Mouse (Mus musculus) stomach, embryonic 16.5 days (tissue): ENCODE measurements at regions not wholly inside any gene's neighbourhood (a gene's known extent, or its start where the extent isn't known, plus 50 kb on each side); places are given as distances from the start of the nearest gene placed in this dataset.

Source experiments
- ATAC-seq: fragments of 200-750 bp; cut with Nextera tagmentation; 2 replicates; pipeline ENCODE4 v1.8.0; 2017; ENCODE audit warnings: moderate number of reproducible peaks, moderate TSS enrichment; ENCODE audit not compliant: insufficient read depth, low FRiP score
- H3K27ac ChIP-seq: fragments of 300-500 bp; sonication (generic); 2 replicates; pipeline ENCODE4 v1.5.1; 2014; ENCODE audit warnings: low read length
- H3K27me3 ChIP-seq: fragments of 300-500 bp; sonication (generic); 2 replicates; pipeline ENCODE4 v1.6.1; 2014; ENCODE audit warnings: low read length, control low read depth, mixed read lengths; ENCODE audit not compliant: control insufficient read depth, insufficient read depth
- H3K36me3 ChIP-seq: fragments of 300-500 bp; sonication (generic); 2 replicates; pipeline ENCODE4 v1.6.1; 2014; ENCODE audit warnings: low read length; ENCODE audit not compliant: control insufficient read depth, insufficient read depth
- H3K4me1 ChIP-seq: fragments of 300-500 bp; sonication (generic); 2 replicates; pipeline ENCODE4 v1.6.1; 2014; ENCODE audit warnings: low read length, control low read depth, mixed read lengths; ENCODE audit not compliant: control insufficient read depth, insufficient read depth
- H3K4me2 ChIP-seq: fragments of 300-500 bp; sonication (generic); 2 replicates; pipeline ENCODE4 v1.6.1; 2014; ENCODE audit warnings: low read depth, low read length, mixed read lengths
- H3K4me3 ChIP-seq: fragments of 300-500 bp; sonication (generic); replicated peaks from 2 replicates; pipeline ENCODE4 v1.5.1; 2014; ENCODE audit warnings: mild to moderate bottlenecking, low read length
- H3K9ac ChIP-seq: fragments of 300-500 bp; sonication (generic); 2 replicates; pipeline ENCODE4 v1.6.1; 2014; ENCODE audit warnings: low read length
- H3K9me3 ChIP-seq: fragments of 300-500 bp; sonication (generic); replicated peaks from 2 replicates; pipeline ENCODE4 v1.6.1; 2016; ENCODE audit warnings: low read length, control low read depth; ENCODE audit not compliant: control insufficient read depth
- WGBS: fragments of 180-500 bp; shearing (Covaris S2); extraction: QIAGEN DNeasy Blood & Tissue Kit; methylation state at CpG from one replicate; pipeline ENCODE4 v1.1.7; 2014; 5-methylcytosine and 5-hydroxymethylcytosine counted together

GRCm38 (mm10) chr4:89478646-89479237 is 167.9 kb upstream of the Cdkn2b start:
- no peak overlapping the region for H3K4me2 ChIP-seq
- H3K27ac ChIP-seq = no peak overlapping the region
- no peaks in the 10 kb centered on the region for H3K27me3 ChIP-seq
- no peaks in the 10 kb centered on the region for H3K9me3 ChIP-seq
- 73% methylated on average over 12 of the region's 12 CpGs for WGBS
- 0 out of 2 replicates have a peak, but pooled peaks cover 3% of the 10 kb centered on the region for H3K4me1 ChIP-seq
- no peak overlapping the region for H3K9ac ChIP-seq
- H3K36me3 ChIP-seq = no peaks in the 10 kb centered on the region
- H3K4me3 ChIP-seq = no peak overlapping the region
- ATAC-seq = no peak

- no peak overlapping the region for H3K27ac ChIP-seq
- no peak for ATAC-seq
These were observed 165.0 kb upstream of the Cdkn2b start for GRCm38 (mm10) chr4:89475848-89476247.

GRCm38 (mm10) chr4:89474836-89475541 is 164.2 kb upstream of the Cdkn2b start:
- no peak overlapping the region for H3K9ac ChIP-seq
- ATAC-seq = peak; percentile 45; the same call in 1 of the 2 replicates
- WGBS = 37% methylated on average over 7 of the region's 7 CpGs

More at GRCm38 (mm10) chr4:89475848-89476247, 165.0 kb upstream of the Cdkn2b start:
- Histone ChIP-seq H3K36me3 (no peaks in the 10 kb centered on the region), H3K4me2 (no peak overlapping the region), H3K4me3 (no peak overlapping the region), H3K9me3 (no peaks in the 10 kb centered on the region), H3K4me1 (0 out of 2 replicates have a peak, but pooled peaks cover 3% of the 10 kb centered on the region), H3K27me3 (no peaks in the 10 kb centered on the region), H3K9ac (no peak overlapping the region)
- WGBS = 53% methylated on average over 3 of the region's 3 CpGs

GRCm38 (mm10) chr4:89471426-89471825 is 160.6 kb upstream of the Cdkn2b start:
- Histone ChIP-seq H3K27me3 (no peaks in the 10 kb centered on the region), H3K9me3 (no peaks in the 10 kb centered on the region), H3K9ac (no peak overlapping the region), H3K36me3 (no peaks in the 10 kb centered on the region), H3K4me2 (no peak overlapping the region), H3K4me1 (peaks cover 13% of the 10 kb centered on the region), H3K27ac (no peak overlapping the region), H3K4me3 (no peak overlapping the region)
- ATAC-seq = no peak
- 62% methylated on average over 1 of the region's 1 CpGs for whole genome bisulfite sequencing

More at GRCm38 (mm10) chr4:89474836-89475541, 164.2 kb upstream of the Cdkn2b start:
- no peak overlapping the region for H3K4me2 ChIP-seq
- H3K36me3 ChIP-seq = no peaks in the 10 kb centered on the region
- H3K27ac ChIP-seq = 0 out of 2 replicates have a peak overlapping the region, but pooled peaks have one; percentile 14
- no peaks in the 10 kb centered on the region for H3K9me3 ChIP-seq
- peaks cover 6% of the 10 kb centered on the region for H3K4me1 ChIP-seq
- H3K4me3 ChIP-seq = no peak overlapping the region
- H3K27me3 ChIP-seq = no peaks in the 10 kb centered on the region

- Histone ChIP-seq H3K27ac (no peak overlapping the region; the same call in 1 of the 2 replicates), H3K4me3 (no peak overlapping the region), H3K4me1 (peaks cover 13% of the 10 kb centered on the region), H3K36me3 (no peaks in the 10 kb centered on the region), H3K4me2 (no peak overlapping the region), H3K9me3 (no peaks in the 10 kb centered on the region), H3K27me3 (no peaks in the 10 kb centered on the region), H3K9ac (no peak overlapping the region)
- peak; percentile 53; the same call in 1 of the 2 replicates for ATAC-seq
- WGBS = 51% methylated on average over 2 of the region's 2 CpGs
These were observed 159.9 kb upstream of the Cdkn2b start for GRCm38 (mm10) chr4:89470756-89471155.

- Histone ChIP-seq H3K36me3 (no peaks in the 10 kb centered on the region), H3K9ac (no peak overlapping the region), H3K9me3 (no peaks in the 10 kb centered on the region), H3K4me2 (no peak overlapping the region), H3K27me3 (no peaks in the 10 kb centered on the region), H3K4me3 (no peak overlapping the region), H3K27ac (peak overlapping the region; percentile 43; the same call in 1 of the 2 replicates), H3K4me1 (peaks cover 10% of the 10 kb centered on the region)
- peak; percentile 36; the same call in 1 of the 2 replicates for ATAC-seq
- WGBS = 30% methylated on average over 8 of the region's 8 CpGs
These were observed 159.0 kb upstream of the Cdkn2b start for GRCm38 (mm10) chr4:89469883-89470282.

- Histone ChIP-seq H3K27me3 (no peaks in the 10 kb centered on the region), H3K9ac (no peak overlapping the region), H3K4me3 (no peak overlapping the region), H3K36me3 (no peaks in the 10 kb centered on the region), H3K27ac (no peak overlapping the region), H3K9me3 (no peaks in the 10 kb centered on the region), H3K4me2 (no peak overlapping the region), H3K4me1 (peaks cover 10% of the 10 kb centered on the region)
- no peak for ATAC-seq
- WGBS = 69% methylated on average over 3 of the region's 3 CpGs
These were observed 158.6 kb upstream of the Cdkn2b start for GRCm38 (mm10) chr4:89469406-89469805.

GRCm38 (mm10) chr4:89466766-89467165 is 155.9 kb upstream of the Cdkn2b start:
- H3K36me3 ChIP-seq = no peaks in the 10 kb centered on the region
- H3K9ac ChIP-seq = no peak overlapping the region
- no peak overlapping the region for H3K27ac ChIP-seq
- no peak overlapping the region for H3K4me3 ChIP-seq
- 77% methylated on average over 3 of the region's 3 CpGs for WGBS
- no peak for ATAC-seq
- no peak overlapping the region for H3K4me2 ChIP-seq
- no peaks in the 10 kb centered on the region for H3K9me3 ChIP-seq
- H3K4me1 ChIP-seq = peaks cover 10% of the 10 kb centered on the region
- no peaks in the 10 kb centered on the region for H3K27me3 ChIP-seq

GRCm38 (mm10) chr4:89463121-89463520 is 152.3 kb upstream of the Cdkn2b start:
- ATAC-seq = no peak
- Histone ChIP-seq H3K9ac (no peak overlapping the region), H3K9me3 (no peaks in the 10 kb centered on the region), H3K36me3 (no peaks in the 10 kb centered on the region), H3K4me3 (no peak overlapping the region), H3K27ac (no peak overlapping the region), H3K27me3 (no peaks in the 10 kb centered on the region), H3K4me2 (no peak overlapping the region), H3K4me1 (no peaks in the 10 kb centered on the region)
- 79% methylated on average over 4 of the region's 4 CpGs for WGBS
